Mouse (Mus musculus) small intestine, adult 2 months (tissue): ENCODE results near the gene Slc9a3r1. TPM values are rescaled to one million over a fixed set of nuclear protein-coding genes. Genes with fewer than 3 reads are reported as not detected.

ENCODE experiments used
- H3K27ac ChIP-seq: fragments of 200-500 bp; 2 replicates; pipeline ENCODE4 v1.5.1; 2012; ENCODE audit warnings: low read depth, low read length, control low read depth, inconsistent platforms; ENCODE audit not compliant: insufficient read depth
- H3K27me3 ChIP-seq: fragments of 200-500 bp; 2 replicates; pipeline ENCODE4 v1.6.1; 2012; ENCODE audit warnings: mild to moderate bottlenecking, moderate library complexity, low read length, inconsistent platforms; ENCODE audit not compliant: control insufficient read depth, insufficient read depth
- H3K36me3 ChIP-seq: fragments of 200-500 bp; 2 replicates; pipeline ENCODE4 v1.6.1; 2012; ENCODE audit warnings: mild to moderate bottlenecking, low read length, control low read depth, inconsistent platforms; ENCODE audit not compliant: control insufficient read depth, insufficient read depth
- H3K4me1 ChIP-seq: fragments of 200-500 bp; 2 replicates; pipeline ENCODE4 v1.6.1; 2012; ENCODE audit warnings: low read length, inconsistent platforms, mixed read lengths; ENCODE audit not compliant: control insufficient read depth, insufficient read depth, insufficient read length
- H3K4me3 ChIP-seq: fragments of 200-500 bp; 2 replicates; pipeline ENCODE4 v1.5.1; 2012; ENCODE audit warnings: low read depth, mild to moderate bottlenecking, control low read depth, inconsistent platforms, low read length, moderate library complexity
- CTCF ChIP-seq: fragments of 200-500 bp; IDR thresholded peaks from 2 replicates; pipeline ENCODE4 v1.5.1; 2012; ENCODE audit warnings: low read depth, mild to moderate bottlenecking, control low read depth, inconsistent platforms, low read length, moderate library complexity, mixed read lengths; ENCODE audit not compliant: insufficient replicate concordance, insufficient read length; ENCODE audit errors: extremely low read depth
- POLR2A ChIP-seq: fragments of 200-500 bp; IDR thresholded peaks from 2 replicates; pipeline ENCODE4 v1.6.1; 2012; ENCODE audit warnings: low read depth, mild to moderate bottlenecking, control low read depth, inconsistent platforms, low read length, moderate library complexity
- whole genome bisulfite sequencing: fragments of 180-500 bp; shearing (Covaris S2); methylation state at CpG from one replicate; pipeline ENCODE4 v1.1.7; 2018; 5-methylcytosine and 5-hydroxymethylcytosine counted together
- polyA plus RNA-seq: library from polyadenylated mRNA; depleted of rRNA; stranded (reverse); fragments of >200 nt; gene quantifications from 2 replicates; pipeline ENCODE4 v1.2.3, GENCODE M21; 2012

The Slc9a3r1 gene
- polyA plus RNA-seq, 1 experiment: 949 TPM

DNA sequence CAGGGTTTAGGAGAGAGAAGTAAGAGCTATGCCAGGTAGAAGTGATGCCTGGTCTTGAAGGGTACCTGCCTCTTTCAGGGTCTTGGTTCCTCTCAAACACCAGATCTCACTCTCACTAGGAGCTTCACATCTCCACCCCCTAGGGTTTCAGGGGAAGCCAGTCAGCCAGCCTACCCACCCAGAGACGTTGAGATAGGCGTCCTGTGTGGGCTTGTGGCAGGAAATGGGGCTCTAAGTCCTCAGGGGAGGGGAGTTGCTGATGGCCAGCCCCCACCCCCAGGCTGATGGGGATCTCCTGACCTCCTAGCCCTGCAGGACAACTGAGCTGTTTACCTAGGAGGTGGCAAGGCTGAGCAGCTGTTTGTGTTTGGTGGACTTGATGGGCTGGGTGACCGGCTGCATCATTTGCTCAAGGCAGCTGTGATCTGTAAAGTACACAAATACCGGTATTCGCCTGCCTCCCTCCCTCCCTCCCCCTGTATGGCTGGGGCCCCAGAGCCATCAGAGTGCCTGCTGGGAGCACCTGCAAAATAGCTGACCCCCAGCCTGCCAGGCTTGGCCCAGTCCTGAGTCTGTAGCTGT is 8.0 kb upstream of the Slc9a3r1 start:
- peaks cover 13% of the 10 kb centered on the region for H3K4me1 ChIP-seq
- TF ChIP-seq CTCF (no peak), POLR2A (no peak)
- H3K4me3 ChIP-seq: peak overlapping the region; percentile 43
- H3K27ac ChIP-seq: peak overlapping the region; percentile 10; the same call in 1 of the 2 replicates
- H3K27me3 ChIP-seq: 0 out of 2 replicates have a peak, but pooled peaks cover 6% of the 10 kb centered on the region
- H3K36me3 ChIP-seq: no peaks in the 10 kb centered on the region
- WGBS: 9% methylated on average over 5 of the region's 5 CpGs

- Histone ChIP-seq H3K4me3 (no peak overlapping the region), H3K27me3 (0 out of 2 replicates have a peak, but pooled peaks cover 6% of the 10 kb centered on the region), H3K36me3 (no peaks in the 10 kb centered on the region), H3K4me1 (peaks cover 29% of the 10 kb centered on the region), H3K27ac (peak overlapping the region; percentile 47)
- TF ChIP-seq CTCF (no peak), POLR2A (no peak)
- 30% methylated on average over 12 of the region's 12 CpGs for WGBS
These were observed 5.0 kb upstream of the Slc9a3r1 start for GRCm38 (mm10) chr11:115157933-115158719.

- H3K27ac ChIP-seq: peak overlapping the region; percentile 95
- TF ChIP-seq POLR2A (no peak), CTCF (peak; percentile 84; the same call in 1 of the 2 replicates)
- no peaks in the 10 kb centered on the region for H3K36me3 ChIP-seq
- 0 out of 2 replicates have a peak, but pooled peaks cover 3% of the 10 kb centered on the region for H3K27me3 ChIP-seq
- H3K4me3 ChIP-seq: no peak overlapping the region
- WGBS: 44% methylated on average over 11 of the region's 11 CpGs
- peaks cover 24% of the 10 kb centered on the region for H3K4me1 ChIP-seq
These were observed 2.9 kb upstream of the Slc9a3r1 start for GRCm38 (mm10) chr11:115160016-115160797.

GRCm38 (mm10) chr11:115160883-115161577 is 2.1 kb upstream of the Slc9a3r1 start:
- TF ChIP-seq CTCF: peak; percentile 98
- TF ChIP-seq POLR2A: no peak
- Histone ChIP-seq H3K4me1 (peaks cover 24% of the 10 kb centered on the region), H3K36me3 (peaks cover 7% of the 10 kb centered on the region), H3K27ac (peak overlapping the region; percentile 95), H3K27me3 (no peaks in the 10 kb centered on the region), H3K4me3 (peak overlapping the region; percentile 29)
- WGBS: 10% methylated on average over 10 of the region's 10 CpGs

DNA sequence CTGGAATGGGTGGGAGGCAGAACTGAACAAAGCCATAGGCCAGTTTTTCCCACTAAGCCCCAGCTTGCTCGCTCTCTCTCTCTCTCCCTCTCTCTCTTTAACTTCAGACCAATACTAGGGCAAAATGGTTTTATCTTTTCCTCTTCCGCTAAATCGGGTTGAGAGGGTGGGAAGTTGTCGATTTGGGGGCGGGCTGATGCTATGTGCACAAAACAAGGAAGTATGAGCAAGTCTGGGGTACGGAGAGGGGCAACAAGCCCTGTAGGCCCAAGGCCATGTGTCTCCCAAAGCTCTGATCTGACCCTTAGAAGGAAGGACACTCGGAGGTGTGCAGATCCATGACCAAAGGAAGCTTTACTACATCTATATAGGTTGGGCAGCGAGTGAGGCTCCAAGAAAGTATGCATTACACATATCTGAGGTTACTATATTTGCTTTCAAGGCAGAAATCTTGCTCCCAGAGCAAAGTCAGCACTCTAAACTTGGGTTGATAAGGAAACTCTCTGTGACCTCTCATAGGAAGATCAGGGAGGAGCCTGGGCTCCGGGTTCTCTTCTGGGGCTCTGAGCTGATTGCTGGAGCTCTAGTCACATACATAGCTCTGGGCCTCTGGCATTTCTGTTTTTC is 1.4 kb upstream of the Slc9a3r1 start:
- Histone ChIP-seq H3K4me3 (peak overlapping the region; percentile 29), H3K4me1 (peaks cover 24% of the 10 kb centered on the region), H3K36me3 (peaks cover 10% of the 10 kb centered on the region), H3K27me3 (no peaks in the 10 kb centered on the region), H3K27ac (peak overlapping the region; percentile 95)
- no peak for TF ChIP-seq CTCF
- TF ChIP-seq POLR2A: peak; percentile 38; the same call in 1 of the 2 replicates
- WGBS: 32% methylated on average over 9 of the region's 9 CpGs

GRCm38 (mm10) chr11:115162205-115162601 is 938 bp upstream of the Slc9a3r1 start:
- Histone ChIP-seq H3K4me3 (peak overlapping the region; percentile 15; the same call in 1 of the 2 replicates), H3K4me1 (peaks cover 24% of the 10 kb centered on the region), H3K27ac (peak overlapping the region; percentile 95), H3K36me3 (peaks cover 11% of the 10 kb centered on the region), H3K27me3 (no peaks in the 10 kb centered on the region)
- WGBS: 39% methylated on average over 9 of the region's 9 CpGs
- no peak for TF ChIP-seq CTCF
- TF ChIP-seq POLR2A: no peak
